Mouse (Mus musculus) neural tube, embryonic 14.5 days (tissue): ENCODE measurements around the gene Zfp800. TPM values are rescaled to one million over a fixed set of nuclear protein-coding genes. Genes with fewer than 3 reads are reported as not detected.

Experiments
- ATAC-seq: fragments of 200-750 bp; cut with Nextera tagmentation; 2 replicates; pipeline ENCODE4 v1.8.0; 2017; ENCODE audit warnings: low read depth, mild to moderate bottlenecking, moderate TSS enrichment, moderate library complexity
- H3K27ac ChIP-seq: fragments of 300-500 bp; sonication (generic); 2 replicates; pipeline ENCODE4 v1.5.1; 2014; ENCODE audit warnings: low read depth, mild to moderate bottlenecking, control low read depth, low read length, moderate library complexity, mixed read lengths
- H3K27me3 ChIP-seq: fragments of 300-500 bp; sonication (generic); 2 replicates; pipeline ENCODE4 v1.6.1; 2014; ENCODE audit warnings: low read length; ENCODE audit not compliant: control insufficient read depth, insufficient read depth
- H3K36me3 ChIP-seq: fragments of 300-500 bp; sonication (generic); 2 replicates; pipeline ENCODE4 v1.6.1; 2014; ENCODE audit warnings: low read length, mixed read lengths; ENCODE audit not compliant: control insufficient read depth, insufficient read depth
- H3K4me1 ChIP-seq: fragments of 300-500 bp; sonication (generic); 2 replicates; pipeline ENCODE4 v1.6.1; 2014; ENCODE audit warnings: low read length; ENCODE audit not compliant: control insufficient read depth, insufficient read depth
- H3K4me2 ChIP-seq: fragments of 300-500 bp; sonication (generic); 2 replicates; pipeline ENCODE4 v1.6.1; 2014; ENCODE audit warnings: mild to moderate bottlenecking, low read depth, low read length, control low read depth
- H3K4me3 ChIP-seq: fragments of 300-500 bp; sonication (generic); 2 replicates; pipeline ENCODE4 v1.5.1; 2014; ENCODE audit warnings: low read depth, low read length, control low read depth, mixed read lengths
- H3K9ac ChIP-seq: fragments of 300-500 bp; sonication (generic); replicated peaks from 2 replicates; pipeline ENCODE4 v1.6.1; 2014; ENCODE audit warnings: low read depth, mild to moderate bottlenecking, control low read depth, low read length, mixed read lengths
- H3K9me3 ChIP-seq: fragments of 300-500 bp; sonication (generic); 2 replicates; pipeline ENCODE4 v1.6.1; 2016; ENCODE audit warnings: low read length; ENCODE audit not compliant: control insufficient read depth
- WGBS: fragments of 180-500 bp; shearing (Covaris S2); extraction: QIAGEN DNeasy Blood & Tissue Kit; methylation state at CpG from one replicate; pipeline ENCODE4 v1.1.7; 2014; 5-methylcytosine and 5-hydroxymethylcytosine counted together
- polyA plus RNA-seq: library from polyadenylated mRNA; unstranded; fragments of >200 nt; fragmentation: Nextera tagmentation; extraction: Ambion mirVana; gene quantifications from 2 replicates; pipeline ENCODE4 v1.2.1, GENCODE M21; 2014

Gene Zfp800
- polyA plus RNA-seq, 1 experiment from 2014 or later: 27.0 TPM

GRCm38 (mm10) chr6:28218386-28218785 lies 179.4 kb downstream of the Zfp800 start:
- Histone ChIP-seq H3K4me1 (no peaks in the 10 kb centered on the region), H3K36me3 (no peaks in the 10 kb centered on the region), H3K9me3 (no peaks in the 10 kb centered on the region), H3K4me3 (no peak overlapping the region), H3K9ac (no peak overlapping the region), H3K27ac (no peak overlapping the region), H3K4me2 (no peak overlapping the region), H3K27me3 (no peaks in the 10 kb centered on the region)
- ATAC-seq: no peak
- 86% methylated on average over 8 of the region's 8 CpGs for WGBS

GRCm38 (mm10) chr6:28215268-28215954 lies 182.4 kb downstream of the Zfp800 start:
- under 1% methylated on average over 85 of the region's 87 CpGs for WGBS
- Histone ChIP-seq H3K4me3 (peak overlapping the region; percentile 56), H3K27me3 (no peaks in the 10 kb centered on the region), H3K9ac (peak overlapping the region; percentile 77), H3K9me3 (no peaks in the 10 kb centered on the region), H3K4me2 (peak overlapping the region; percentile 70), H3K27ac (peak overlapping the region; percentile 80), H3K4me1 (no peaks in the 10 kb centered on the region), H3K36me3 (no peaks in the 10 kb centered on the region)
- ATAC-seq: peak; percentile 95

GRCm38 (mm10) chr6:28214658-28215267 lies 183.0 kb downstream of the Zfp800 start:
- H3K4me3 ChIP-seq: peak overlapping the region; percentile 56
- ATAC-seq: peak; percentile 49; the same call in 1 of the 2 replicates
- peak overlapping the region; percentile 70 for H3K4me2 ChIP-seq
- H3K27me3 ChIP-seq: no peaks in the 10 kb centered on the region
- 32% methylated on average over 13 of the region's 13 CpGs for WGBS
- no peaks in the 10 kb centered on the region for H3K36me3 ChIP-seq
- no peaks in the 10 kb centered on the region for H3K4me1 ChIP-seq
- peak overlapping the region; percentile 77 for H3K9ac ChIP-seq
- peak overlapping the region; percentile 80 for H3K27ac ChIP-seq
- H3K9me3 ChIP-seq: no peaks in the 10 kb centered on the region

- H3K4me3 ChIP-seq: no peak overlapping the region
- H3K4me2 ChIP-seq: no peak overlapping the region
- no peak overlapping the region for H3K27ac ChIP-seq
- no peaks in the 10 kb centered on the region for H3K9me3 ChIP-seq
- WGBS: 47% methylated on average over 4 of the region's 4 CpGs
- H3K9ac ChIP-seq: no peak overlapping the region
- no peaks in the 10 kb centered on the region for H3K27me3 ChIP-seq
- peak; percentile 31; the same call in 1 of the 2 replicates for ATAC-seq
- H3K36me3 ChIP-seq: no peaks in the 10 kb centered on the region
- no peaks in the 10 kb centered on the region for H3K4me1 ChIP-seq
These were observed 194.4 kb downstream of the Zfp800 start for GRCm38 (mm10) chr6:28203454-28203853.

- Histone ChIP-seq H3K4me2 (no peak overlapping the region), H3K36me3 (no peaks in the 10 kb centered on the region), H3K9ac (no peak overlapping the region), H3K27me3 (no peaks in the 10 kb centered on the region), H3K9me3 (no peaks in the 10 kb centered on the region), H3K27ac (no peak overlapping the region), H3K4me3 (no peak overlapping the region), H3K4me1 (no peaks in the 10 kb centered on the region)
- no peak for ATAC-seq
- 58% methylated on average over 6 of the region's 6 CpGs for WGBS
These were observed 195.0 kb downstream of the Zfp800 start for GRCm38 (mm10) chr6:28202833-28203232.

- H3K4me3 ChIP-seq: no peak overlapping the region
- H3K9ac ChIP-seq: no peak overlapping the region
- H3K4me1 ChIP-seq: no peaks in the 10 kb centered on the region
- H3K9me3 ChIP-seq: no peaks in the 10 kb centered on the region
- H3K4me2 ChIP-seq: no peak overlapping the region
- no peak overlapping the region for H3K27ac ChIP-seq
- H3K27me3 ChIP-seq: no peaks in the 10 kb centered on the region
- H3K36me3 ChIP-seq: no peaks in the 10 kb centered on the region
- 67% methylated on average over 2 of the region's 2 CpGs for WGBS
- no peak for ATAC-seq
These were observed 203.9 kb downstream of the Zfp800 start for GRCm38 (mm10) chr6:28193901-28194300.

GRCm38 (mm10) chr6:28191935-28192334 lies 205.9 kb downstream of the Zfp800 start:
- H3K9me3 ChIP-seq: no peaks in the 10 kb centered on the region
- no peak overlapping the region for H3K27ac ChIP-seq
- no peak overlapping the region for H3K9ac ChIP-seq
- H3K27me3 ChIP-seq: no peaks in the 10 kb centered on the region
- H3K4me2 ChIP-seq: no peak overlapping the region
- 94% methylated on average over 2 of the region's 2 CpGs for WGBS
- H3K4me3 ChIP-seq: no peak overlapping the region
- ATAC-seq: no peak
- no peaks in the 10 kb centered on the region for H3K36me3 ChIP-seq
- H3K4me1 ChIP-seq: no peaks in the 10 kb centered on the region

Other genes with a start within 250 kb of the Zfp800 start
- gene Arf5, start 25.6 kb upstream of the Zfp800 start, polyA plus RNA-seq: 392 and 403 TPM in 2 replicates
- not detected in 2 replicates for gene Fscn3, start 29.8 kb upstream of the Zfp800 start, polyA plus RNA-seq
- gene Gcc1, start 30.4 kb upstream of the Zfp800 start, polyA plus RNA-seq: 5.9 and 9.3 TPM in 2 replicates
- not detected in 2 replicates for gene Pax4, start 51.3 kb upstream of the Zfp800 start, polyA plus RNA-seq
- gene Snd1, start 77.1 kb upstream of the Zfp800 start, polyA plus RNA-seq: 73.8 and 81.4 TPM in 2 replicates